Mouse (Mus musculus) cortical plate, adult 2 months (tissue): Measurements from ENCODE around the gene Prrc2b. TPM values are rescaled to one million over a fixed set of nuclear protein-coding genes. Genes with fewer than 3 reads are reported as not detected.
A peak's percentile ranks its signal among the peaks of the same experiment; 100 is the strongest.

ENCODE experiments used
- H3K27ac ChIP-seq: fragments of 200-500 bp; 2 replicates; pipeline ENCODE4 v1.5.1; 2012; ENCODE audit warnings: low read length, control low read depth, inconsistent platforms; ENCODE audit not compliant: insufficient read depth
- H3K4me1 ChIP-seq: fragments of 200-500 bp; 2 replicates; pipeline ENCODE4 v1.6.1; 2011; ENCODE audit warnings: low read length; ENCODE audit not compliant: control insufficient read depth, insufficient read depth
- H3K4me3 ChIP-seq: fragments of 200-500 bp; 2 replicates; pipeline ENCODE4 v1.5.1; 2011; ENCODE audit warnings: mild to moderate bottlenecking, low read length, control low read depth; ENCODE audit not compliant: insufficient read depth
- CTCF ChIP-seq: fragments of 200-500 bp; IDR thresholded peaks from 2 replicates; pipeline ENCODE4 v1.5.1; 2011; ENCODE audit warnings: mild to moderate bottlenecking, control low read depth, low read length; ENCODE audit not compliant: insufficient read depth; ENCODE audit errors: extremely low read depth
- POLR2A ChIP-seq: fragments of 200-500 bp; IDR thresholded peaks from 2 replicates; pipeline ENCODE4 v1.6.1; 2011; ENCODE audit warnings: mild to moderate bottlenecking, low read length, control low read depth; ENCODE audit not compliant: insufficient read depth; ENCODE audit errors: extremely low read depth
- polyA plus RNA-seq: library from polyadenylated mRNA; depleted of rRNA; stranded (reverse); fragments of >200 nt; gene quantifications from 2 replicates; pipeline ENCODE4 v1.2.3, GENCODE M21; 2012

Prrc2b gene
- polyA plus RNA-seq, 1 experiment, result 97.6 TPM

DNA sequence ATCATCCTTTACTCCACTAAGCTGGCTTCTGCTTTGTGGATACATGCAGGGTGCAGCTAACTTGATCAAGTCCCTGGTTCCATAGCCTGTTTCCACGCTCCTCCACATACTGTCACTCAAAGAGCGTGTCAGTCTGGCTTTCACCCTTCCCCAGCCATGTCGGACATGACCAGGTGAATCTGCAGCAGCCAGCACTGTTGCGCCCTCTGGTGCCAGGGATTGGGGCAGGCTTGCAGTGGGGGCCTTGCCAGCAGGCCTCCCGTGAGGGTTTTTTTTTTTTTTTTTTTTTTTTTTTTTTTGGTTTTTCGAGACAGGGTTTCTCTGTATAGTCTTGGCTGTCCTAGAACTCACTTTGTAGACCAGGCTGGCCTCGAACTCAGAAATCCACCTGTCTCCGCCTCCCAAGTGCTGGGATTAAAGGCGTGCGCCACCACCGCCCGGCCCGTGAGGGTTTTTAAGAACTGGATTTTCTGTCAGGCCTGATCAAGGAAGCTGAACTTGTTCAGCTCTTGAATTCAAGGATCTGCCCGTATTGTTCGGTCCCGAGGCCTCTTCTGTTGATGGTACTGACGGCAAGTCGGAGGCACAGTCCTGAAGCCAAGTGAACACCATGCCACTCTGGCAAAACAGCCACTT is 41.1 kb downstream of the Prrc2b start:
- Histone ChIP-seq H3K4me3 (no peak overlapping the region), H3K27ac (no peak overlapping the region), H3K4me1 (peaks cover 13% of the 10 kb centered on the region)
- TF ChIP-seq POLR2A (no peak), CTCF (peak; percentile 46)

DNA sequence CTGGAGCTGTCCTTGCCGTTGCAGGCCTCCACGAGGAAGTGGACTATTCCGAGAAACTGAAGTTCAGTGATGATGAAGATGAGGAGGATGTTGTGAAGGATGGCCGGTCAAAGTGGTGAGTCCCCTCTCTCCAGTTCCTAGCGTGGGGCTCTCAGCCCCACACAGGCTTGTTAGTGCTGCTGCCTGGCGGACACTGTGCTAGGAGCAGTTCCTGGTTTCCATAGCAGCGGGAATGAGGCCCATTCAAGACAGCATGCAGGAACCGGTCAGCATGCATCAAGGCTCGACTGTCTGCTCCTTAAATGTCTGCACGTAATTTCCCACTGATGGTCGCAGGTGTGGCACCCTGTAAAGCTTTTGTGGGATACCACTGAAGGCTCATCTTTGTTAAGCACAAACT is 48.1 kb downstream of the Prrc2b start:
- H3K4me1 ChIP-seq, result no peaks in the 10 kb centered on the region
- no peak overlapping the region for H3K27ac ChIP-seq
- no peak overlapping the region for H3K4me3 ChIP-seq
- TF ChIP-seq CTCF (no peak), POLR2A (no peak)

DNA sequence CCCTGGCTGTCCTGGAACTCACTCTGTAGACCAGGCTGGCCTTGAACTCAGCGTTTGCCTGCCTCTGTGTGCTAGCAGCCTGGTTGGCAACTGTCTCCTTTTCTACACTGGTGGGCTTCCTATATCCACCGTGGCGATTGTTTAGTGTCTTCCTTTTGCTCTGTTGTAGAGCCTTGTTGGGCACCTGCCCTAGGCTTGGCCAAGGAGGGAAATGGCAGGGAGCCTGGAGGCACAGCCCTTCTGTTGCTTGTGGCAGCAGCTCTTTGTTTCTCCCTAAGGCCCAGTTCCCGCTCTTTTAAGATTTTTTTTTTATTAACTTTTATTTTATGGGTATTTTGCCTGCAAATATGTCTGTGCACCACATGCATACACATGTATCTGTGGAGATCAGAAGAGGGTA is 49.2 kb downstream of the Prrc2b start:
- Histone ChIP-seq H3K4me3 (no peak overlapping the region), H3K27ac (no peak overlapping the region), H3K4me1 (no peaks in the 10 kb centered on the region)
- TF ChIP-seq CTCF, result no peak
- TF ChIP-seq POLR2A, result no peak

DNA sequence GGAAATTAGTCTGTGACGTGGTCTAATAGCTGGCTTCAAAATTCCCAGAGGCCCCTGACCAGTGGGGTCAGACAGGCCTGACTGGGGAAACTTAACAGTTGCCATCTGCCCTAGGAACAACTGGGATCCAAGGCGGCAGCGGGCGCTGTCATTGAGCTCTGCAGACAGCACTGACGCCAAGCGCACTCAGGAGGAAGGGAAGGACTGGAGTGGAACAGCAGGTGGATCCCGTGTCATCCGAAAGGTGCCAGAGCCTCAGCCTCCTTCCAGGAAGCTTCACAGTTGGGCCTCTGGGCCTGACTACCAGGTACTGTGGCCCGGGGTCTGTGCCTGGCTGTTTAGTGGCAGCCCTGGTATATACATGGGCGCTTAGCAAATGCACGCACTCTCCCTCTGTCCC is 49.8 kb downstream of the Prrc2b start:
- TF ChIP-seq CTCF (no peak), POLR2A (no peak)
- Histone ChIP-seq H3K4me3 (no peak overlapping the region), H3K27ac (no peak overlapping the region), H3K4me1 (no peaks in the 10 kb centered on the region)

DNA sequence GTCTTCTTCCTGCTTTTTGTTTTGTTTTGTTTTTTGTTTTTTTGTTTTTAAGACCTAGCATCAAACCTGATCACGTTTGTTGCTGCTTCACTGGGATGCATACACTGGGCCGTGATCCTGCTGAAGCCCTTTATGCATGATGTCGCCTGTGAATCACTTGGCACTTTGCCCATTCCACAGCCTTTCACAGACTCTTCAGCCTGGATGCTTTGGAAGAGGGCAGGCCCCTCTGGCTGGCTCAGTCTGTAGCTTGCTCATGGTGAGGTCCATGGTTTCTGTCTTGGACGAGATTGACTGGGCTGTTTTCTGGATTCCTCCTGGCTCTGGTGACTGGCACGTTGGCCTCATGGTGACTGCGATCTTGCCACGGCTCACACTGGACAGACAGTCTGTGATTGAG is 50.6 kb downstream of the Prrc2b start:
- Histone ChIP-seq H3K4me1 (no peaks in the 10 kb centered on the region), H3K4me3 (no peak overlapping the region), H3K27ac (no peak overlapping the region)
- TF ChIP-seq CTCF (no peak), POLR2A (no peak)

DNA sequence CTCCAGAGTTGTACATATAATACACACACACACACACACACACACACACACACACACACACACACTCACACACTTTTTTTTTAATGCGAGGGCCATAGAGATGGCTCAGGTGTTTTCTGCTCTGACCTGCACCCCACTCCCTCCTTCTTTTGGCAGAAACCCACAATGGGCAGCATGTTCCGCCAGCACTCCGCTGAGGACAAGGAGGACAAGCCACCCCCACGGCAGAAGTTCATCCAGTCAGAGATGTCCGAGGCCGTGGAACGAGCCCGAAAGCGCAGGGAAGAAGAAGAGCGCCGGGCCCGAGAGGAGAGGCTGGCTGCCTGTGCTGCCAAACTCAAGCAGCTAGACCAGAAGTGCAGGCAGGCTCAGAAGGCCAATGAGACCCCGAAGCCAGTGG is 53.0 kb downstream of the Prrc2b start:
- Histone ChIP-seq H3K27ac (no peak overlapping the region), H3K4me1 (no peaks in the 10 kb centered on the region), H3K4me3 (no peak overlapping the region)
- TF ChIP-seq POLR2A, result no peak
- TF ChIP-seq CTCF, result no peak

DNA sequence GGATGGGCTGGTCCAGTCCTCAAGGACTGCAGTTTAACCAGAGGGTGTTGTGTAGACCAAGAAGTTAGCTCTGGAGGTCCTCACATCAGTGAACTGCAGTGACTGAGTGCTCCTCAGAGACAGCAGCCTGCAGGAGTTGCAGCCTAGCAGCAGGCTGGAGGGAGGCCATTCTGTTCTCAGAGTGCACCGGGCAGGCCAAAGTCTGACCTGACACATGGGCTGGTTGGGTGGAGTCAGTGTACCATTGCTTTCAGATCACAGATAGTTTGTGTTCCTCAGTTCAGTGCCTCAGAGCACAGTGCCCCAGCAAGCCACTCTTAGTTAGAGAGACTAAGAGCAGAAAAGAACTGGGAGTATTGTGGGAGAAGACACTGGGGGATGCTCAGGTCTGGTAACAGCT is 56.8 kb downstream of the Prrc2b start:
- H3K27ac ChIP-seq, result no peak overlapping the region
- no peak overlapping the region for H3K4me3 ChIP-seq
- TF ChIP-seq CTCF (no peak), POLR2A (no peak)
- no peaks in the 10 kb centered on the region for H3K4me1 ChIP-seq

DNA sequence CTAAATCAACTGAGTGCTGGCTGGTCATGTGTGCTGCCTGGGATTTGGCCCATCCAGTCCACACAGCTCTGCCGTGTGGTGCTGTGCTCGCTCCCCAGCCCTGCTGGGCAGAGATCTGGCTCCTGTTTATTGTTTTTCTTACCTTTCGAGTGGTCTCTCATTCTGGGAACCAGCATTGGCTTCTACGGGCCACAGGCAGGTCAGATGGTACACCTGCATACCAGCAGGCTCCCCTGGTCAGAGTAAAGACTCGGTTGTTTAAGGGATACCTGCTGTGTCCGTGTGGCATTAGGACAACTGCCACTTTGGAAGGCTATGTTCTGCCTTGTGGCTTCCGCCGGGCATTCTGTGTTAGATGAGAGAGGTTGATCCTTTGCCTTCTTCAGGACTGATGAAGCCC is 60.8 kb downstream of the Prrc2b start:
- Histone ChIP-seq H3K4me3 (no peak overlapping the region), H3K4me1 (no peaks in the 10 kb centered on the region), H3K27ac (no peak overlapping the region)
- no peak for TF ChIP-seq POLR2A
- TF ChIP-seq CTCF, result no peak

DNA sequence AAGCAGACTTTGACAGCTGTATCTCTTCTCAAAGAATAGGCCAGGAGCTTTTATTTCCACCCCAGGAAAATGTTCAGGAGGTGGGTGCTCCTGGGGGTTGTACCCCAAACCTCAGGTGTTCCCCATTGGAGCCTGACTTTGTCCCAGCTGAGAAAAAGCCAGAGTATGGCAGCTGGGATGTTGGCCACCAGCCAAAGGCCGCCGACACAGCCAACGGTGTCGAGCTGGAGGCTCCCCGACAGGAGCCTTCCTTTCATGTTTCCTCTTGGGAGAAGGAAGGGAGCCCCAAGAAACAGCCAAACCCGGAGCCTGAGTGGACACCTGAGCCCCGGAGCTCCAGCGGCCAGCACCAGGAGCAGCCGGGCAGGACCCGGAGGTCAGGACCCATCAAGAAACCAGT is 62.1 kb downstream of the Prrc2b start:
- Histone ChIP-seq H3K4me1 (no peaks in the 10 kb centered on the region; the same call in 1 of the 2 replicates), H3K27ac (no peak overlapping the region), H3K4me3 (no peak overlapping the region)
- TF ChIP-seq CTCF (no peak), POLR2A (no peak)

DNA sequence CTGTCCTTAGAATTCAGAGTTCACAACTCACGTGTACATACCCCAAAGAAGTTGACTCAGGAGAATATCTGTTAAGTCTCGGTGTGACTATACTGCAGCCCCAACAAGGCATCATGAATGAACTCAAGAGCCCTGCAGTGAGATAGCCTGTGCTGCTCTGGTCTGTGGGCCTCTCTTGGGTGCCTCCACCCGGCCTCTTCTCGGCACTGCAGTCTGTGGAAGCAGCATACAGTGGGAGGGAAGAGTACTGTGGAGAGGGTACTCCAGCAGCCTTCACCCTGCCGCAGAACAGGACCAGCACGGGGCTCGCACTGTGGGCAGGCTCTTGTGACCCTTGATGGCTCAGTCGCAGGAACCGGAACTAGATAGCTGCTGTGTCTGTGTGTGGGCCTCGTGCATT is 64.7 kb downstream of the Prrc2b start:
- Histone ChIP-seq H3K4me1 (no peaks in the 10 kb centered on the region; the same call in 1 of the 2 replicates), H3K27ac (no peak overlapping the region), H3K4me3 (no peak overlapping the region)
- no peak for TF ChIP-seq POLR2A

DNA sequence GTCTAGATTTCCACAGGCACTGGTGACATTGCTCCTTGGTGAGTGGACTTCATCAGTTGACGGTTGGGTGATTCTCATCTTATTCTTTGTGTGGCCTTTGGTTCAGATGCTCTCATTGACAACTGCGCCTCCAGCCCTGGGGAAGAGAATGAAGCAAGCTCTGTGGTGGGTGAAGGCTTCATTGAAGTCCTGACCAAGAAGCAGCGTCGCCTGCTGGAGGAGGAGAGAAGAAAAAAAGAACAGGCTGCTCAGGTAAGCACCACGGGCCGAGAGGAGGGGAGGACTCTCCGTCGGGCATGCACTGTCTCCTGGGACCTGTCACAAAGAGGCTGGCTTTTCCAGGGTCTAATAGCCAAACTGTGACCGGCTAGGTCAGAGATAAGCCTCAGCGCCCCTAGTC is 65.6 kb downstream of the Prrc2b start:
- Histone ChIP-seq H3K4me1 (no peaks in the 10 kb centered on the region; the same call in 1 of the 2 replicates), H3K27ac (no peak overlapping the region), H3K4me3 (no peak overlapping the region)
- no peak for TF ChIP-seq CTCF
- no peak for TF ChIP-seq POLR2A

DNA sequence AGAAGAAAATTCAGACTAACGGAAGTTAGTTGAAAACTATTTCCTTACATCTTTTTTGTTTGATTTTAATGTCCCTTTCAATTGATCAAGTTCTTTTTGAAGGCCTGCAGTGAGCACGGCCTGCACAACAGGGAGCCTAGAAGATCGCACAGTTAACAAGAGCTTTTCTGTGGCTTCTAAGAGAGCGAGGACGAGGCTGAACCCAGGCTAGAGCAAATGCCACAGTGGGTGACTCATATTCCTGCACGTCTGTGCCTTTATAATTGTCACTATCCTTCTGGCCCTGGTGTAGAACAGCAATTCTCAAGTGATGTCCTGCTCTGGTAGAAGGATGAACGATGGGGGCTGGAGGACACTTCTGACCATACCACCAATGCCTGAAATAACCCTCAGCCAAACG is 66.8 kb downstream of the Prrc2b start:
- Histone ChIP-seq H3K4me1 (no peaks in the 10 kb centered on the region; the same call in 1 of the 2 replicates), H3K27ac (no peak overlapping the region), H3K4me3 (no peak overlapping the region)
- TF ChIP-seq CTCF (no peak), POLR2A (no peak)
